Mouse (Mus musculus): ENCODE measurements around the gene Ascl4.

GRCm38 (mm10) chr10:85879886-85880486 lies 47.5 kb upstream of the Ascl4 start:
- TF ChIP-seq CTCF (IDR thresholded peaks at IDR 0.05; ENCODE audit: control insufficient read depth, insufficient read depth, insufficient replicate concordance, low read depth, low read length) (no peak), POLR2A (IDR thresholded peaks at IDR 0.05; ENCODE audit: control insufficient read depth, low read depth, low read length) (no peak)
